Mouse (Mus musculus) heart, postnatal 0 days (tissue): ENCODE data around the gene Hspa1l.

ENCODE experiments used
- CTCF ChIP-seq: IDR thresholded peaks from 2 replicates; pipeline ENCODE4 v1.5.1; 2016; ENCODE audit warnings: antibody characterized with exemption, control low read depth, low read depth
- EP300 ChIP-seq: IDR thresholded peaks from 2 replicates; pipeline ENCODE4 v1.6.1; 2016; ENCODE audit warnings: antibody characterized with exemption, low read depth

GRCm38 (mm10) chr17:35002153-35002865, 29.8 kb downstream of the Hspa1l start:
- no peak for TF ChIP-seq CTCF
- no peak for TF ChIP-seq EP300
